Mouse (Mus musculus) bone marrow macrophage, adult 2 months (primary cell): ENCODE results near the gene Baiap2. TPM values are rescaled to one million over a fixed set of nuclear protein-coding genes. Genes with fewer than 3 reads are reported as not detected.

Source experiments
- H3K27ac ChIP-seq: 2 replicates; pipeline ENCODE4 v1.5.1; 2012; ENCODE audit warnings: low read depth, low read length; ENCODE audit not compliant: insufficient read depth
- H3K4me1 ChIP-seq: 2 replicates; pipeline ENCODE4 v1.6.1; 2012; ENCODE audit warnings: low read length; ENCODE audit not compliant: control insufficient read depth, insufficient read depth
- H3K4me3 ChIP-seq: 2 replicates; pipeline ENCODE4 v1.5.1; 2012; ENCODE audit warnings: mild to moderate bottlenecking, low read length, moderate library complexity; ENCODE audit not compliant: insufficient read depth
- CTCF ChIP-seq: IDR thresholded peaks from 2 replicates; pipeline ENCODE4 v1.5.1; 2012; ENCODE audit warnings: low read depth, mild to moderate bottlenecking, low read length, moderate library complexity
- POLR2A ChIP-seq: IDR thresholded peaks from 2 replicates; pipeline ENCODE4 v1.6.1; 2012; ENCODE audit warnings: mild to moderate bottlenecking, low read depth, low read length, borderline replicate concordance
- polyA plus RNA-seq: library from polyadenylated mRNA; stranded (reverse); fragments of >200 nt; gene quantifications from 2 replicates; pipeline ENCODE4 v1.2.4, GENCODE M21; 2012; ENCODE audit not compliant: missing spikeins, insufficient read depth, insufficient read length

Gene Baiap2
- polyA plus RNA-seq: 38.5 and 41.8 TPM in 2 replicates

DNA sequence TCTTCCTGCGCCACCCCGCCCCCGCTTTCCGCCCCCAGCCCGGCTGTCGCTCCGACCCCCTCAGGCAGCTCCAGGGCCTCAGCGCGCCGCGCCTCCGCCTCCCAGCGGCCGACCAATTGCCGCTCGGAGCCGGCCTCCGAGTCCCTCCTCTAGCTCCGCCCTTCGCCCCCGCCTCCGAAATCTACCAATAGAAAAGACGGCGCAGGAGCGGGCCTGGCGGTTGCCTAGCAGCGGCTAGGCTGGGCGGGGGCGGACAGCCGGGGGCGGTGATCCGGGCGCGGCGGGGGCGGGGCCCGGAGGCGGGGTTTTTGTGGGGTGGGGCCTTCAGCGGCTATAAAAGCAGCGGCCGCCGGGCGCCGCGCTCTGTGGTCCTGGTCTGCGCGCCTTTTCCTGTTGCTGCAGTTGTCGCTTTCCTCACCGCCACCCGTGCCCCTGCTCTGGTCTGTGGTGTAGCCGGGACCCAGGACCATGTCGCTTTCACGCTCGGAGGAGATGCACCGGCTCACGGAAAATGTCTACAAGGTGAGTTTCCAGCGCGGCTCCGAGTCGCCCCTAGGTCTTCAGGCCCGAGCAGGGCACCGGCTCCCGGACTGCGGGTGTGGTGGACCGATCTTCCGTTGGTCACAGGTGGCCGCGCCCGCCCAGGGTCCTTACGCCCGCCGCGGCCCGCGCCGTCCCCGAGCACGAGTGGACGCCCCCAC is at the start of gene Baiap2:
Gene Baiap2 (plus strand): TSS at position 37 of the 701 bp plus-strand sequence.
- no peak for TF ChIP-seq CTCF
- peak; percentile 97 for TF ChIP-seq POLR2A
- Histone ChIP-seq H3K27ac (no peak within 1 kb of the TSS), H3K4me3 (peak within 1 kb of the TSS; percentile 87), H3K4me1 (peaks cover 29% of the 10 kb centered on the region)

DNA sequence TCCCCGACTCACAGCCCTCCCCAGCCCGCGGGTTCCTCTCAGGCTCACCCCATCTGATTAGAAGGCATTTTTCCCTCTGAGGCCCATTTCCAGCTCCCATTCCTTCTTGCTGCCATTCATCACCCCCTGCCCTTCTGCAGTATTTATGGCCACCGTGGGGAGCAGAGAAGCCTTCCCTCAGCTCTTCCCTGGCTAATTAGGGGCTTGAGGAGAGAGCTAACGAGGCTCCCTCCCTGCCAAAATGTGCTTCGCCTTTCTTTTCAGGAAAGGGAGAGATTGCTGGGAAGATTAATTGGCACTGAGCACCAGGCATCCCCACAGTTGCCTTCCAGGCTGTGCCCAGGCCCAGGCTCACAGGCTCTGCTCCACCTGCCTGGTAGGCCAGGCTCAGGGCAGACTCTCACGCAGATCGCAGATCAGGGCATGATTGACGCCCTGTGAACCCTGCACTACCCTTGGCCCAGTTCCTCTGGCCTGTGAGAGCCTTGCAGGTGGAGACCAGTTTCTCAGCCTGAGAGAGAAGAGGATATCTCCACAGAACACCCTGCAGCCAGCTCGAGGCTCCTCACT is 48.8 kb upstream of the Baiap2 start:
- Histone ChIP-seq H3K4me3 (no peak overlapping the region), H3K4me1 (no peaks in the 10 kb centered on the region), H3K27ac (no peak overlapping the region)
- TF ChIP-seq CTCF (no peak), POLR2A (no peak)

DNA sequence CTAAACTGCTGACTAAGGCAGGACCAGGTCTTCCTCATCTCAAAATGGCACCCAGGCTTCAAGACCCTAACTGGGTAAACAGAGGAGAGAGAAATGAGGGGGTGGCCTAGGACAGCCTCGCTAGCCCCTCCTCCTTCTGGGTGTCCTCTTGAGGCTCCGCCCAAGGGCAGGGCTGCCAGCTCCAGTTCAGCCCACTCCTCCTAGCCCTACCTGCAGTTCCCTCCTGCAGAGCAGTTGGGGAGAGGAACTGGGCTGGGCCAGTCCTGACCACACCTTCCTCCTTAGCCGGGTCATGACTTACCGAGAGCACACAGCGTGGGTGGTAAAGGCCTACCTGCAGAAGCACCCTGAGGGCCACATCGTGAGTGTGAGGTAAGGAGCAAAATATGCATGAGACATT is 47.9 kb upstream of the Baiap2 start:
- TF ChIP-seq POLR2A: no peak
- TF ChIP-seq CTCF: no peak
- H3K27ac ChIP-seq: no peak overlapping the region
- no peaks in the 10 kb centered on the region for H3K4me1 ChIP-seq
- H3K4me3 ChIP-seq: no peak overlapping the region

DNA sequence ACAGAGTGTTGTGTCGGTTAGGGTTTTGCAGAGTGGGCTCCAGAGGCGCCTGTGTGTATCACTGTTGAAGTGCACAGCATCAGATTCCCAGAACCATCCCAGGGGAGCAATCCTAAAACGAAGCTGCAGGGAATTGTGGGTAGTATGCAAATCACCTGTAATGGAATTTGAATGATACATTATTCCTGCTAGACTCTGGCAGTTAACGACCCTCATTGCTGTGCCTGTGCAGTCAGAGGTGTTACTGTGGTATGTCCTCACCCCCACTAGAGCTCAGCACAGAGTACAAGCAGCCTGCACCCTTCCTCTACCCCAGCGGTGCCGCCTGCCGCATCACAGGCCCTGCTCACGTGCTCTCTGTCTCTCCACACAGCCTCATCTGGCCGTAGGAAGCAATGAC is 45.5 kb upstream of the Baiap2 start:
- no peak overlapping the region for H3K4me3 ChIP-seq
- no peaks in the 10 kb centered on the region for H3K4me1 ChIP-seq
- no peak overlapping the region for H3K27ac ChIP-seq
- TF ChIP-seq CTCF (no peak), POLR2A (no peak)

DNA sequence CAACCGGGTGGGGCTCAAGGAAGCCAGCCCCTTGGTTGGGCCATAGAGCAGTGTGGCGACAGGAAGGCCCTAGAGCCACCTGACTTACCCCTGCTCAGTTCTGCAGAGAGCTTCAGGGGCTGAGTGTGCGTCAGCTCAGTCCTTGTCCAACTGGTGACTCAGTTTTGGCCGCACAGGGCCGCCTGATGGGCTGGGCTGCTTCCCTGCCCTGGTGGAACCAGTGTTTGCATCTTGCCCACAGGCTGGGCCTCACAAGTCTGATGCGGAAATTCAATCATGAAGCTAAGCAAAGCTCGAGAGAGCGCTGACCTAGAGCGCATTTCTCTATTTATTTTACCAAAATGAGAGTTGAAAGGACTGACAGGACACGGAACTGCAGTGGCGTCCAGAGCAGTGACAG is 43.6 kb upstream of the Baiap2 start:
- TF ChIP-seq POLR2A: no peak
- TF ChIP-seq CTCF: no peak
- H3K27ac ChIP-seq: no peak overlapping the region
- no peak overlapping the region for H3K4me3 ChIP-seq
- no peaks in the 10 kb centered on the region for H3K4me1 ChIP-seq

DNA sequence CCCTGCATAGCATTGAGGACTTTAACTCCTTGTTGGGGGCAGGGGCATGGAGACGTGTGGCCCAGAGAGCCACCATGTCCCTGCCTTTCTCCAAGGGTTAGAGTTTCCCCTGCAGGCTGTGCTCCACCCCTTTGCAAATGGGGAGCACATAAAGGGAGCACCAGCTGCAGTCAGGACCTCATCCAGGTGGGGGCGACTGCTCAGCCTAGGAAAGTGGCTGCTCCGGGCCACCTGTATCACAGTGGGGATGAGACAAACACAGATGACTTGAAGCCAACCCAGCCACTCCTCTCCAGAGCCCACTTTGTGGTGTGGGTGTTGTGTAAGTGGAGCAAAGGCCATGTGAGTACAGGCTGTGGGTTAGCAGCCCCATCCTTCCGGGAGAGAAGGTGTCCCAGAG is 41.4 kb upstream of the Baiap2 start:
- Histone ChIP-seq H3K4me1 (no peaks in the 10 kb centered on the region), H3K27ac (no peak overlapping the region), H3K4me3 (no peak overlapping the region)
- no peak for TF ChIP-seq POLR2A

DNA sequence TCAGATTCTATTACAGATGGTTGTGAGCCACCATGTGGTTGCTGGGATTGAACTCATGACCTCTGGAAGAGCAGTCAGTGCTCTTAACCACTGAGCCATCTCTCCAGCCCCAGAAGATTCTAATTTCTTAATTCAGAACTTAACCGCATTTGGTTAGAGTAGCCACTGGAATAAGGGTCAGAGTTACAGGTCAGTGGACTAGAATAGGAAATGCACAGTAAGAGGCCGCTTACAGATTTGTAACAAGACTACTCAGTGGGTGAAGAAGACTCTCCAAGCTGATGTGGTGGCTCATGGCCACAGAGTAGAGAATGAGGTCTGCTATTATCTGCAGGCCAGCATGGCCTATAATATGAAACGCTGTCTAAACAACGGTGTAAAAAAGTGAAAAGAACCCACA is 39.7 kb upstream of the Baiap2 start:
- no peak overlapping the region for H3K27ac ChIP-seq
- TF ChIP-seq CTCF (no peak), POLR2A (no peak)
- H3K4me3 ChIP-seq: no peak overlapping the region
- H3K4me1 ChIP-seq: no peaks in the 10 kb centered on the region

DNA sequence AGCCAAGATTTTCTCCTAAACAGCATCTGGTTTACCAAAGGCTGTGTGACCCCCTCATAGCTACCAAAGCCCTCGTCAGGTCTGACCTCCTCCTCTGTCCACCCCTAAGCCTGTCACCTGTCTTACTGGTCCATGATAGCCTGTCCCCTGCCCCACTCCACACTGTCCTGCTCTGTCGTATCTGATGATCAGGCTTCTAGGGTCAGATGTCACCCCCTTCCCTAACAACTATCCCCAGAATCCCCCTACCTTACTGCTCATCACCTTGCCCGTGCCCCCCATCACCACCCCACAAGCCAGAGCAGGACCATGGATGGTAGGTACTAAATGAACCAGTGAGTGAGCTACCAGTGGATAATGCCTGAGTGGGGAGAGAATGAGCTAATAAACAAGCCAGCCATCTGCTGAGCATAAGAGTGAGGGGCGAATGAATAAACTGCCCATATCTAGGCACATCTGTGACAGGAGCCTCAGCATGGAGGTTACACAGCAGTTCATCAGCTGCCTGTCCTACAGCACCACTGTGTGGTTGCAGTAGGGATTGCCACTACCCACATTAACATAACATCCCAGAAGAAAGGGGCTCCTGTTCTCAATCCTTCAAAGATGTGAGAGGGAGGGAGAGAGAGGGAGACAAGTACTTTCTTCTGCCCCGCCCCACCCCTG is 37.8 kb upstream of the Baiap2 start:
- TF ChIP-seq CTCF (peak; percentile 93), POLR2A (no peak)
- no peaks in the 10 kb centered on the region for H3K4me1 ChIP-seq
- H3K27ac ChIP-seq: no peak overlapping the region
- no peak overlapping the region for H3K4me3 ChIP-seq

DNA sequence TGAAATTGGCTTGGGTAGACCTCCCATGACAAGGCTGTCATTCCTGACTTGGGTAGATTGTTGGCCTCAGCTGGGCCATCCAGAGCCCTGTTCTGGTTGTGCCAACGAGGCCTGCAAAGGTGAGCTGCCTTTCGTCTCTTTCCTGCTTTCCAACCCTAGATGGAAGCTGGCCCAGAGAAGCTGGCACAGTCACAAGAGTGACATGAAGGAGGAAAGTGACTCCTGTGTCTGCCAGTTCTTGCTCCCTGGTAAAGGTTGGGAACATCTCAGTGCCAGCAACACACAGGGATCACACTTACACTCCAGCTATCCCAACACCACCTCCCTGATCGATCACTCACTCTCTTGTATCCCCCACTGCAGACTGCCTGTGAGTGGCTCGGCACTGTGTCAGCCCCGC is 36.8 kb upstream of the Baiap2 start:
- TF ChIP-seq CTCF: no peak
- no peak for TF ChIP-seq POLR2A
- Histone ChIP-seq H3K4me3 (no peak overlapping the region), H3K4me1 (no peaks in the 10 kb centered on the region), H3K27ac (no peak overlapping the region)

DNA sequence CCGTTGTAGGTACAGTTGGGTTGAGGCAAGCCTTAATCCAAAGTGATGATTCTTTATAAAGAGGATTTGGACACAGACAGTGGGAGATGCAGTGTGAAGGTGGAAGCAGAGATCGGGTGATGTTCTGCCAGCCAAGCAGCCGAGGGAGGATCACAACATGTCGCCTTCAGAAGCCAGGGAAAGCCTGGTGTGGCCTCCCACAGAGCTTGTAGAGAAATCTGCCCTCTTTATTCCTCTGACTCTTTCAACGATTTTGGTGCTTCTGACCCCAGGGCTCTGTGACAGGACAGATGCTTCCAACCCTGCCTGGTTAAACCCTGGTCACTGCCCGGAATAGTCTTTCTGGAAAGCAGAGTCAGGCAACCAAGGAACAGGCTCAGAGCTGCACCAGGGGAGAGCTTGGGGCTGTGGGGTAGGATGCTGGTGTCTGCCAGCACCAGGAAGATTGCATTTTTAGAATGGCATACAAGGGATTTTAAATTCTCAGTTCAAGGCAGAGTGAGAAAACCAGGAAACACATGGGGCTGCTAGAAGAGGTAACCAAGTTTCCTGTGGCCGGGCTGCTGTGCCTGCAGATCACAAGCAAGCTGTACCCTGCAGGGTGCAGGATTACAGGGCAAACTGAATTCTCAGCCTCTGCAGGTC is 35.4 kb upstream of the Baiap2 start:
- H3K27ac ChIP-seq: no peak overlapping the region
- H3K4me1 ChIP-seq: no peaks in the 10 kb centered on the region
- no peak overlapping the region for H3K4me3 ChIP-seq
- TF ChIP-seq CTCF (no peak), POLR2A (no peak)
